Mouse (Mus musculus): ENCODE measurements around the gene Ywhag. TPM values are rescaled to one million over a fixed set of nuclear protein-coding genes. Genes with fewer than 3 reads are reported as not detected.
A peak's percentile ranks its signal among the peaks of the same experiment; 100 is the strongest.

Gene Ywhag
- polyA plus RNA-seq, 1 experiment from 2014 or later = 66.8 TPM

GRCm38 (mm10) chr5:135946621-135947020, 12.2 kb upstream of the Ywhag start:
- H3K4me3 ChIP-seq (ENCODE audit: low read depth, low read length) = no peak overlapping the region
- H3K4me2 ChIP-seq (ENCODE audit: low read depth, low read length) = no peak overlapping the region
- no peaks in the 10 kb centered on the region for H3K9me3 ChIP-seq (ENCODE audit: low read length)
- 85% methylated on average over 5 of the region's 5 CpGs for WGBS (ENCODE audit: insufficient replicate concordance)
- peaks cover 13% of the 10 kb centered on the region for H3K4me1 ChIP-seq (ENCODE audit: insufficient read depth)
- ATAC-seq = no peak
- H3K36me3 ChIP-seq (replicated peaks; ENCODE audit: insufficient read depth, low read length) = no peaks in the 10 kb centered on the region
- H3K9ac ChIP-seq (replicated peaks) = no peak overlapping the region
- no peaks in the 10 kb centered on the region for H3K27me3 ChIP-seq (ENCODE audit: insufficient read depth, low read length)
- no peak for TF ChIP-seq EP300 (IDR thresholded peaks at IDR 0.05; ENCODE audit: low read depth)
- no peak for TF ChIP-seq CTCF (IDR thresholded peaks at IDR 0.05; ENCODE audit: low read depth)
- no peak overlapping the region for H3K27ac ChIP-seq (ENCODE audit: low read depth)
- no peak for DNase-seq

GRCm38 (mm10) chr5:135945916-135946408, 11.5 kb upstream of the Ywhag start:
- H3K27ac ChIP-seq (ENCODE audit: low read depth) = no peak overlapping the region
- no peaks in the 10 kb centered on the region for H3K36me3 ChIP-seq (replicated peaks; ENCODE audit: insufficient read depth, low read length)
- no peak overlapping the region for H3K4me2 ChIP-seq (ENCODE audit: low read depth, low read length)
- H3K9ac ChIP-seq (replicated peaks) = no peak overlapping the region
- no peak for DNase-seq
- WGBS (ENCODE audit: insufficient replicate concordance) = 72% methylated on average over 10 of the region's 10 CpGs
- no peaks in the 10 kb centered on the region for H3K27me3 ChIP-seq (ENCODE audit: insufficient read depth, low read length)
- TF ChIP-seq EP300 (IDR thresholded peaks at IDR 0.05; ENCODE audit: low read depth) = no peak
- TF ChIP-seq CTCF (IDR thresholded peaks at IDR 0.05; ENCODE audit: low read depth) = no peak
- no peaks in the 10 kb centered on the region for H3K9me3 ChIP-seq (ENCODE audit: low read length)
- H3K4me3 ChIP-seq (ENCODE audit: low read depth, low read length) = no peak overlapping the region
- no peak; the same call in 1 of the 2 replicates for ATAC-seq
- H3K4me1 ChIP-seq (ENCODE audit: insufficient read depth) = peaks cover 7% of the 10 kb centered on the region

GRCm38 (mm10) chr5:135942710-135943109, 8.3 kb upstream of the Ywhag start:
- Histone ChIP-seq H3K4me1 (ENCODE audit: insufficient read depth) (0 out of 2 replicates have a peak, but pooled peaks cover 2% of the 10 kb centered on the region), H3K9me3 (ENCODE audit: low read length) (no peaks in the 10 kb centered on the region), H3K4me3 (ENCODE audit: low read depth, low read length) (no peak overlapping the region), H3K27me3 (ENCODE audit: insufficient read depth, low read length) (no peaks in the 10 kb centered on the region), H3K27ac (ENCODE audit: low read depth) (no peak overlapping the region), H3K36me3 (replicated peaks; ENCODE audit: insufficient read depth, low read length) (no peaks in the 10 kb centered on the region), H3K9ac (replicated peaks) (no peak overlapping the region), H3K4me2 (ENCODE audit: low read depth, low read length) (no peak overlapping the region)
- no peak for TF ChIP-seq EP300 (IDR thresholded peaks at IDR 0.05; ENCODE audit: low read depth)
- no peak for TF ChIP-seq CTCF (IDR thresholded peaks at IDR 0.05; ENCODE audit: low read depth)
- WGBS (ENCODE audit: insufficient replicate concordance) = 51% methylated on average over 6 of the region's 6 CpGs
- DNase-seq (no peak), ATAC-seq (no peak)

DNA sequence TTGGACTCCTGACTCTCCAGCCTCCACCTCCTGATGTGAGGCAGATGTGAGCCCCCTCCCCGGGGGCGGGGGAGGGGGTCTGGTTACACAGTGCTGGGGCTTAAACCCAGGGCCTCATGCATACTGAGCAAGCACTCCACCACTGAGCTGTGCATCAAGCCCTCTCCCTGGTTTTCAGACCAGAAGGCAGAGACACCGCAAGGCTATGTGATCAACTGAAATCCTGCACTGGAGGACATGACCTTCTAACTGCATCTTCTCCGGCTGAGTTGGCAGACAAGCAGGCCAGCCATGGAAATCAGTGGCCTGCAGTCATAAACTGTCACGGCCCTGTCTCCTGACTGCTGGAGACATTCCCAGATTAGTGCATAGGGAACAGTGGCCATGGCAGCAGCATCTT, 6.2 kb upstream of the Ywhag start:
- no peaks in the 10 kb centered on the region for H3K27me3 ChIP-seq (ENCODE audit: insufficient read depth, low read length)
- H3K27ac ChIP-seq (ENCODE audit: low read depth) = no peak overlapping the region
- no peak overlapping the region for H3K4me2 ChIP-seq (ENCODE audit: low read depth, low read length)
- no peak for DNase-seq
- H3K9ac ChIP-seq (replicated peaks) = no peak overlapping the region
- no peaks in the 10 kb centered on the region for H3K9me3 ChIP-seq (ENCODE audit: low read length)
- H3K4me3 ChIP-seq (ENCODE audit: low read depth, low read length) = no peak overlapping the region
- ATAC-seq = peak; percentile 20; the same call in 1 of the 2 replicates
- H3K4me1 ChIP-seq (ENCODE audit: insufficient read depth) = 0 out of 2 replicates have a peak, but pooled peaks cover 2% of the 10 kb centered on the region
- TF ChIP-seq EP300 (IDR thresholded peaks at IDR 0.05; ENCODE audit: low read depth) (no peak), CTCF (IDR thresholded peaks at IDR 0.05; ENCODE audit: low read depth) (no peak)
- no peaks in the 10 kb centered on the region for H3K36me3 ChIP-seq (replicated peaks; ENCODE audit: insufficient read depth, low read length)
- 64% methylated on average over 5 of the region's 5 CpGs for WGBS (ENCODE audit: insufficient replicate concordance)

- H3K4me3 ChIP-seq (ENCODE audit: low read depth, low read length) = no peak overlapping the region
- no peaks in the 10 kb centered on the region for H3K27me3 ChIP-seq (ENCODE audit: insufficient read depth, low read length)
- peaks cover 12% of the 10 kb centered on the region for H3K36me3 ChIP-seq (replicated peaks; ENCODE audit: insufficient read depth, low read length)
- H3K27ac ChIP-seq (ENCODE audit: low read depth) = peak overlapping the region; percentile 98; the same call in 1 of the 2 replicates
- H3K9me3 ChIP-seq (ENCODE audit: low read length) = no peaks in the 10 kb centered on the region
- peaks cover 11% of the 10 kb centered on the region for H3K4me1 ChIP-seq (ENCODE audit: insufficient read depth)
- H3K4me2 ChIP-seq (ENCODE audit: low read depth, low read length) = 0 out of 2 replicates have a peak overlapping the region, but pooled peaks have one; percentile 76
- DNase-seq (no peak), ATAC-seq (no peak)
- no peak; the same call in 1 of the 2 replicates for TF ChIP-seq EP300 (IDR thresholded peaks at IDR 0.05; ENCODE audit: low read depth)
- no peak for TF ChIP-seq CTCF (IDR thresholded peaks at IDR 0.05; ENCODE audit: low read depth)
- no peak overlapping the region for H3K9ac ChIP-seq (replicated peaks)
- WGBS (ENCODE audit: insufficient replicate concordance) = 62% methylated on average over 6 of the region's 6 CpGs
These were observed 1.3 kb upstream of the Ywhag start for GRCm38 (mm10) chr5:135935641-135936190.

- peak overlapping the region; percentile 98 for H3K27ac ChIP-seq (ENCODE audit: low read depth)
- H3K27me3 ChIP-seq (ENCODE audit: insufficient read depth, low read length) = no peaks in the 10 kb centered on the region
- H3K9me3 ChIP-seq (ENCODE audit: low read length) = no peaks in the 10 kb centered on the region
- peak overlapping the region; percentile 78 for H3K4me3 ChIP-seq (ENCODE audit: low read depth, low read length)
- peak; percentile 40 for ATAC-seq
- 47% methylated on average over 7 of the region's 7 CpGs for WGBS (ENCODE audit: insufficient replicate concordance)
- TF ChIP-seq EP300 (IDR thresholded peaks at IDR 0.05; ENCODE audit: low read depth) (0 out of 2 replicates have a peak, but pooled peaks have one; percentile 18), CTCF (IDR thresholded peaks at IDR 0.05; ENCODE audit: low read depth) (no peak)
- H3K9ac ChIP-seq (replicated peaks) = peak overlapping the region; percentile 84; the same call in 1 of the 2 replicates
- H3K4me1 ChIP-seq (ENCODE audit: insufficient read depth) = peaks cover 11% of the 10 kb centered on the region
- H3K36me3 ChIP-seq (replicated peaks; ENCODE audit: insufficient read depth, low read length) = peaks cover 18% of the 10 kb centered on the region
- DNase-seq = no peak
- peak overlapping the region; percentile 76 for H3K4me2 ChIP-seq (ENCODE audit: low read depth, low read length)
These were observed 734 bp upstream of the Ywhag start for GRCm38 (mm10) chr5:135935176-135935523.
